Mouse (Mus musculus) spleen, embryonic (tissue): Measurements from ENCODE around the gene Spin1.

Experiments
- CTCF ChIA-PET: fragments of 350-600 bp; sonication (Branson Sonifier 250); formaldehyde crosslinking; loops from one replicate; lab custom pipeline; 2022; lab: Charles Lee

The Spin1 gene

DNA sequence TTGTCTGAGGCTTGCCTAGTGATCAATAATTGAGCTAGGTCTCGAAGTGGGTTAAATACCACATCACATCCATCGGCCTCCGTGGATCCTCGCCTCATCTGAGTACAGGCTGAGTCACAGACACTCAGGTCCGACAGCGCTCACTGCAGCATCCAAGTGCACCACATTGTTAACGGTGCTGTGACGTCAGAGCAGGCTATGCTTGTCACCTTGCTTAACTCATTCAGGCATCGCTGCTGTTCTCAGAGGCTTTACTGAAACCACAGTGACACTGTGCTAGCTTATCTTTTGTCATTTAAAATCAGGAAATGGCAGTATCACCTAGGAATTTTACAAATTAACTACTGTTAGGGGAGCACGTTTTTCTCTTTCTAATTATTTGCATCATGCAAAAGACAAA, 30.5 kb downstream of the Spin1 start:
- CTCF ChIA-PET: no interaction called here

DNA sequence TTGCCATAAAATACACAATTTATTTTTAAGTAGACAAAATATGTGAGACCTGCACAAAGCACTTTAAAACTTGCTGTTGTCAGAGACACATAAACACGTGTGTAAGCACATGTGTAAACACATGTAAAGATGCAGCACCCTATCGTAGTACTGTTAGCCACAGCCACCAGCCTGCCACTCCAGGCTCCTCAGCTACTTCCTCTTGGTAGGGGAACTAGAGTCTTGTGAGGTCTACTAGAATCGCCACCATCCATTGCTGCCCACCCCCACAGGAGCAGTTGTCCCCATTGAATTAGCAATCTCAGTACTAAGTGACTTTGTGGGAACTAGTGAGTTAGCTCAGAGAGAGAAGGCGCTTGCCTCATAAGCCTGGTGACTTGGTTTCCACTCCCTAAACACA, 35.6 kb downstream of the Spin1 start:
- CTCF ChIA-PET: no interaction called here

DNA sequence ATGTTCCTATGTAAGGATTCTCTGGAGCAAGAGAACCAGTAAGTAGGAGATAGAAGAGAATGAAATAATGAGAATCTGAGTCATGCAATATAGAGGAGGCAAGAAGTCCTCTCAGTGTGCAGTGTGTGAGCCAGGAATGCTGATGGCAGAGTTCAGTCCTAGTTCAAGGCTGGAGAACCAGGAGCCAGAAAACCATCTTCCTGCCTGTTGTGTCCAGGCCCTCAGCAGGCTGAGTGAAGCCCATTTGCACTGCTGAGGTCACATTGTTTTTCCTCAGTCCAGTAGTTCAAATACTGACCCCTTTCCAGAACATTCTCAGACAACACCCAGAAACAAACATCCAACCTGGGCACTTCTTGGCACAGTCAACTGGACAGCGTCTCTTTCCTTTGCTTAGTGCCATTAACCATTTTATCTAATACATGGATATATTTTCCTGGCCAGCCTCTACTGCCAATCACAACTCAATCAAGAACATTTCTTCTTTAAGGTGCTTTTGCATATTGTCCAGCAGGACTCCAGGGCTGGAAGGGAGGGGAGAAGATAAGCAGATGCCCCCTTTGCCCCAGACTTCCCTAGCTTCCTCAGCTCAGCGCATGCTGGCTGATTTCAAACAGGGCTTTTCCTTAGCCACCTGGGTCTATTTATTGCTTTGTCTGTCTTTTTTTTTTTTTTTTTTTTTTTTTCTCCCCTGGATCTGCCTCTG, 36.5 kb downstream of the Spin1 start:
- CTCF ChIA-PET: interaction anchor here (0.6 to 0.7 kb wide), 2 partner anchors 8 to 69 kb away, joined by 3 read pairs; no protein-coding TSS in a partner anchor

DNA sequence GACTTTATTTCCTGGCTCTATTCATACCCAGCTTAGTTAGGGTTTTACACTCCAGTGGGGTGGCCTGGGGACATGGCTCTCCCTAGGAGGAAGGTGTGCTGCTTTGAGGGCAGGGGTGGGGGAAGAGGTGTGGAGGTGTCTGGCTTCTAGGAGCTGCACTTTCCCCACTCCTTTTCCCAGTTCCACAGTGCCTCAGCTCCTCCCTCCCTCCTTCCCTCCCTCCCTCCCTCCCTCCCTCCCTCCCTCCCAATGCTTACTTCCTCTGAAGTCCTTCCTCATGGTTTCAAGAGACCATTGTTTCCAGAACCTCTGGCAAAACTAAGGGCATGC, 37.0 kb downstream of the Spin1 start:
- CTCF ChIA-PET: interaction anchor here (0.6 to 0.7 kb wide), 2 partner anchors 8 to 69 kb away, joined by 3 read pairs; no protein-coding TSS in a partner anchor

DNA sequence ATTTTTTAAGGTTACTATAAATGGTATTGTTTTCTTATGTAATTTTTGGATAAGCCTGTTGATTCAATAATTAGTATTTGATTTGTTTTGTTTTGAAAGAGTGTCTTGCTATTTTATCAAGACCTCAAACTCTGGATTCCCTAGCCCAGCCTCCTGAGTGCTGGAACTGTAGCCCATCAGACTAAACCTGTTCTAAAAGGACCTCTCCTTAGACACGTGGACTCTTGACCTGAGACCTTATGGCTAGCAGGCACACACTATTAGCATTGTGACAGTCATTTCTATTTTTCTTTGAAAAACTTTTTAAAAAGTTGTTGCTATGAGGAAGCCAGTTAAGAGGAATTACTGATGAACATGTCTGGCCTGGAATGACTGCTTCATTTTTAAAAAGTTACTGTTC, 46.4 kb downstream of the Spin1 start:
- CTCF ChIA-PET: no interaction called here

DNA sequence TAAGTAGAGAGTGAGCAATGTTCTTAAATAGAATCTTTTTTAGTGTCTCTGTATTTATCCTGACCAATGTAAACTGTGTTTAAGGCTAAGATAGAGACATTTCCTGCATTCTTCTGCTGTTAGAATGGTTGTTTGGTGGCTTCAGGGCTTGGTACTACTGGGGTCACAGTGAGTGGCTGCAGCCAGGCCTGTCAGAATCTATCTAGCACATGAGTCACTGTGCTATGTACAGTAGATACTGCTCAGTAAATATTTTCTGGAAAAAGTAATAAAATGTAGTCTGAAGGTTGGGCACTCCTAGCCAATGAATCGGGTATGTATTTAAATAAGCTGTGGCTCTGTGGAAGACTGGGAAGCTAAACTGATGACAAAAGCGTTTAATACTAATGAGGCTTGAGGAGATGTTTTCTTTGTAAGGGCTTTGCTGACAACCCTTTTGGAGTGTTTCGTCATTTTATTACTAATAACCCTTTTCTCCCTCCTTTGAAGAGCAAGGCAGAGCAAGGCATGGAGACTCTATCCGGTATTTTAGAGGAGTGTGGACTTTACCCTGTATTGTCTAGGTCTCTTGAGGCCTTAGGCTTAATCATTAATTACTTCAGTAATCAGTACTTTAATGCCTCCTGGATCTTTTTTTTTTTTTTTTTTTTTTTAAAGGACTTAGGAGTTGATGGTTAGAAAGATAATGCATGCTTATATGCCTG, 52.4 kb downstream of the Spin1 start:
- CTCF ChIA-PET: no interaction called here

DNA sequence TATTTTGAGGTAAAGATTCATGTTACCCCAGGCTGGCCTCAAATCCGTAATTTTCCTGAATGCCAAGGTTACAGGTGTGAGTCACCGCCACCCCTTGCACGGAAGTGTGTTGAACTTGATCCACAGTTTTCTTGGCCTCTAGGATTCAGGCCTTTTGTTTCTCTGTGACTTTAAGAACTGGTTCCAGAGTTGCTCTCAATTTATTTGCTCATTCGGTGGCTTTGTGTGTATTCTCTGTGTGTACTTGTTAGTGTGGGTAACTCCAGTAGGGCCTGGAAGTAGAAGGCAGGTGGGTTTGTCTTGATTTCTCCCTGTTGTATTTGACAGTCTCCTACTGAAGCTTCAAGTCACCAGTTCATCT, 53.0 kb downstream of the Spin1 start:
- CTCF ChIA-PET: no interaction called here

DNA sequence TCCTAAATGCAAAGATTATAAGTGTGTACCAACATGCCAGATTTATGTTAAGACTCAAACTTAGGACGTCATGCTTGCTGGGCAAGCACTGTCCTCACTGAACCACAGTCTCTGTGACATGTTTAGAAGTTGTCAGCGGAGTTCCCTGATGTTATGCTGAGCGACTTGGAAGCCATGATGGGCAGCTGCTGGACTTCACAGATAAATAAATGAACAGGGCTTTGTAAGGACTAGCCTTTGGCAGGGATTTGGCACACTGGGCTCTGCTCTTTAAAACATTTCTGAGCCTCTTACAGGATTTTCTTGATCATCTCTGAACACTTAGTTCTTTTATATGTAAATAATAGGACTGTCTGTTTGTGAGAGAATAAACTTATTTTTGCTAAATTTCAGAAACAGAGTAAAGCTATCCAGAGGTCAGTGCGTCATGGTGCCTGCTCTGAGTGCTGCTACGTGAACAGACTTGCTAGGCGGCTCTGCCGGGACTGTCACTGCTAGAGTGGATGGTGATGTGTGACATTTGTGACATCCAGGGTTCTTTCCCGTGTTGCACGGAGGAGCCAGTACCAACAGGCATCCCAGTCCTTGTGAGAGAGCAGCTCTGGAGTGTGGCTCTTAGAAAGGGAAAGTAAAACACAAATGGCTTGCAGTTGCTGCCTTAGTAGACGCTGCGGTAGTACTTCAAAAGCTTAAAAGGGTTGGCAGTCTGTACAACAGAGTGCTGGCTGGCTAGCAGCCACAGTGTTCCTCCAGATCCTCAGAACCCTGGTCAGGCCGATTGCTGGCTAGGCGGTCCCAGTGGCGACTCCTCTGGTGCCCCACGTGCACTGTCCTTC, 54.7 kb downstream of the Spin1 start:
- CTCF ChIA-PET: interaction anchor here (0.7 kb wide), 1 partner anchor 117 kb away, joined by 3 read pairs; no protein-coding TSS in a partner anchor

DNA sequence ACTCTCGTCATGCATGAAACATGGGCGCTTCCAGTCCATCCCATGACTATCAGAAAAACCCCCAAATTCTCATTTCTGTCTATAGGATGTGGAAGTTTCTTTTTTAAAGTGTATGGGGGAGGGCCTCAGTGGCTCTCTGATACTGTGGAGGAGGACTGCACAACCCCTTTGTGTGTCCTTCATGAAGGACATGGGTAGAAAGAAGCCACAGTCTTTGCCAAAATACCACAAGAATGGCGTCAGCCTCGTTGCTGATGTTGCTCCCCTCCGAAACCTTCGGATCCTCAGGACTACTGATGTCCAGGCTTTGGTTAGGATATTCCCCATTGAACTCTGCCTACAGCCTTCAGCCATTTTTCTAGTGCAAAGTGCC, 55.3 kb downstream of the Spin1 start:
- CTCF ChIA-PET: no interaction called here

DNA sequence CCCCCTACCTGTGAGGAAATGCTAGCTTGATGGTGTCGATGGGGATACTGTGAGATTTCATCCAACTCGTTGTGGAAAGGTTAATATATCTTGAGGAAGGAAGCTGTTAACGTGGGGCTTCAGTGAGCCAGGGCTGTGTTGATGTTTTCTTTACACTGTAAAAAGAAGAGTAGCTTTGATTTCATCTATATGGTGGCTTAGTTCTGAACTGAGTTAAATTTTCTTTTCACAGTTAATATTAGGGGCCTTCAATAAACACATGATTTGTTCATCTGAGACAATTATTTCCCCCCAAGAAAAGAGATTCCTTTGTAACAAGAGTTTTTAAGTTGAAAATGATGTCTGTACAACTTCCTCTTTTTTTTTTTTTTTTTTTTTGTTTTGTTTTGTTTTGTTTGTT, 56.6 kb downstream of the Spin1 start:
- CTCF ChIA-PET: interaction anchor here (0.7 kb wide), 1 partner anchor 17 kb away, joined by 5 read pairs; no protein-coding TSS in a partner anchor

DNA sequence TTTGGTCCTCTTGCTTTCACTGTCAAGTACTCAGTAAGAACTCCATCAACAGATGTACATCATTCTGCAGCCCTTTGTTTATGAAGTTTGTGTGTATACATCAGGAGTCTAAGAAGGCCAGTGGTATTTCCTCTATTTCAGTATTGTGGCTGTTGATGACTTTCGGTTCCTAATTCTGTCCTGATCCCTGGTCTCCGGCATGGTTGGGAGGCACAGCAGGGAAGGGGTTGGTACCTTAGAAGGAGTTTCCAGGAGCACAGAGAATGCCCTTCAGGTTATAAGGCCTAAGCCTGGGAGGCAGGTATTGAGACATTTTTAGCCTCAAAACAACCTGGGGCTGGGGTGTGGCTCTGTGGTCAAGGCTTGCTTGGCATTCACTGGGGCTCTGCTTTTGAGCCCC, 61.0 kb downstream of the Spin1 start:
- CTCF ChIA-PET: interaction anchor here (1.0 kb wide), 1 partner anchor 9 kb away, joined by 3 read pairs; the partner anchor contains the start of gene Nxnl2

DNA sequence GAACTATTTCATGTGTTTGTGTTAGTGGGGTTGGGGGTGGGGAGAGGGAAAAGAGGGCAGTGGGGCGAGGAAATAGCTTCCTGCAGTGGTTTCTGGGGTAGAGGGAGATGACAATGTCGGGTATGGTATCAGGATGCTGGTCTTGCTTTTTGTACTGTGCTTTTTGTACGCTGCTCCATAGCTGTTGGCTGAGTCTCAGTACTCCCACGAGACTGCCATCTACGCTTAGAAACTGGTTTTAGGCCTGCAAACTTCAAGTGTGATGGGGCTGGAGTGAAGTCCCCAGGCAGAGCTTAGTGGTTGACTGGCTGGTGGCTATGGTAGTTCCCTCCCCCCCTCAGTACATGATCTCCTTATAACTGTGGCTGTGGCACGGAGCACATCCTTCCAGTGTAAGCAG, 61.6 kb downstream of the Spin1 start:
- CTCF ChIA-PET: interaction anchor here (1.0 kb wide), 1 partner anchor 8 kb away, joined by 3 read pairs; the partner anchor contains the start of gene Nxnl2

DNA sequence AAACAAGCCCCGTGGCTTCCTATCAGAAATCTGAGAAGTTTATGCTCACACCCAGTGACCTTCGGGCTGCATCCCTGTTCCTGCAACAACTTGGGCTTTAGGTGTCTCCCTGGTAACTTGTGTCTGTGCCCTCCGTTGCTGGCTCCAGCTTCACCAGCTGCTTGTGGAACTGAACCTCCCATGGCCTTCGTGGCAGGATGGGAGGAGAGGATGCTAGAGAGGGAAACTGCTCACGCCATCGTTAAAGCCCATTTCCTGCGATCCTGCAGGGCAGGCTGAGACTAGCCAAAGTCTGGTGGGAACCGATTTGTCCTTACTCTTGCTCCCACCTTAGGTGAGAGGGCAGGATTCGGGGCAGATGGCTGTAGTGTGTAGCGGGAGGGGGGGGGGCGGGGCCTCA, 66.0 kb downstream of the Spin1 start:
- CTCF ChIA-PET: interaction anchor here (0.8 kb wide), 1 partner anchor 13 kb away, joined by 3 read pairs; no protein-coding TSS in a partner anchor

DNA sequence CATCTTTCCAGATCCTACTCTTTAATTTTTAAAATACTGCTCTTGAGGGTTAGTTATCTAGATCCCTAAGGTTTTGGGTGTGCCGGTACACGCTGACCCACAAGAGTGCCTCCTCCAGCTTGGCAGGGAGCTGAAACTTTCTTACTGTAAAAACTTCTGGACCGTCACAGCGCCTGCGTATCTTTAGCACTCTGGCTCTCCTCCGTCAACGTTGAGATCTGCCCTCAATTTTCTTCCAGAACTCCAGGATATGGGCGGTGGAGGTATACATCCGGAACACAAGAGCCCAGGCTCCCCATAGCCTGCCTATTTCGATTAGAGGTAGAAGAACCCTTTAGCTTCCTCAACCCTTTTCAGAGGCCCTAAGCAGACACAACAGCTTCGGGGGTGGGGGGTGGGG, 69.5 kb downstream of the Spin1 start:
- CTCF ChIA-PET: interaction anchor here (0.7 to 0.9 kb wide), 2 partner anchors 8 to 184 kb away, joined by 3 to 5 read pairs; no protein-coding TSS in a partner anchor

DNA sequence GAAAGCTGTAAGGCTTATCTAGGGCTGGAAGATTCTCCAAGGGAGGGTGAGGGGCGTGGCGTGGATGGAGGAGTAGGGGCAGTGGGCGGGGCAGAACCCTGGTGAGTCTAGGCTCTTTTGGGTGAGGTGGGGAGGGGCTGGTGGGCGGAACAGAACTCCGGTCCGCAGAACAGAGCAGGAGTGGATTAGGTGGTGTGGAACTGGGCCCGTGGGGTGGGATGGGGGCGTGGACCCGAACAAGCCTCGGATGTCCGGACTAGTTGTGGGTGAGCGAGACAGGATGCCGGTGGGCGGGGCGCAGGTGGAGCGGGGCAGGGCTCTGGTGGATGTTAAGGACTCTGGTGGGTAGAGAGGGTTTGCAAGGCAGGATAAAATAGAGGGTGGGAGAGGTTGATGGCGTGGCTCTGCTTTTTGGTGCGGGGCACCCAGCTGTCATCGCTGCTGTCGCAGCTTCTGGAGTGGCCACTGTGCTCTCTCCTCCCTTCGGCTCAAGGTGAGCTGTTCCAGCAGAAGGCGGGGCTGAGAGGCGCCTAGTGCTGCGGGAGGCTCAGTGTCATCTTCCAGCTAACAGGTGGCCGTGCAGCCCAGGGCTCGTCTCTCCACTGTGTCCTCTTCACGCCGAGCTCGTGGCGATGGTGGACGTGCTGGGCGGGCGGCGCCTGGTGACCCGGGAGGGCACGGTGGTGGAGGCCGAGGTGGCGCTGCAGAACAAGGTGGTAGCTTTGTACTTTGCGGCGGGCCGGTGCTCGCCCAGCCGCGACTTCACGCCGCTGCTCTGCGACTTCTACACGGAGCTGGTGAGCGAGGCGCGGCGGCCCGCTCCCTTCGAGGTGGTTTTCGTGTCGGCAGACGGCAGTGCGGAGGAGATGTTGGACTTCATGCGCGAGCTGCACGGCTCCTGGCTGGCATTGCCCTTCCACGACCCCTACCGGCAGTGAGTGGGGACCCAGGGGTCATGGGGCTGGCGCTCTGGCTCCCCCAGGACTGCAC, 70.3 kb downstream of the Spin1 start, which contains the start of gene Nxnl2:
Gene Nxnl2 (plus strand): TSS at position 332 of the 990 bp plus-strand sequence.
- CTCF ChIA-PET: interaction anchor here (0.7 to 1.0 kb wide), 4 partner anchors 9 to 226 kb away, joined by 3 to 5 read pairs (median 4); no protein-coding TSS in a partner anchor

DNA sequence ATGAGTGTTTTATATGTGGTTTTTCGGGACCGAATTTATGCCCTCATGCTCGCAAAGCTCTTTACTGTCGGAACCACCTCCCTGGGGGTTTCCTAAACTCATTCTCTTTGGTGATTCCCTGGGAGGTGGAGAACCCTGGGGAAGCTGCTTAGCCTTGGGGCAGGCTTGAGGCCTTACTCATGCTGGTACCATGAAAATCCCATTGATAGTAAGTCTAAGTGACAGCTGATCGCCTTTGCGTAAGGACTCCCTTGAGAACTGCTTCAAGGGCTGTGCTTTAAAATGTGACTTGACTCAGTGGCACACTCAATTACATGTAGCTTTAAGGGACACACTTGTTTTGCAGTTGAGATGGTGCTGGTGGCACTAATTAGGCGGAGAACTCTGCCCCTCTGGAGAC, 71.9 kb downstream of the Spin1 start:
- CTCF ChIA-PET: no interaction called here

DNA sequence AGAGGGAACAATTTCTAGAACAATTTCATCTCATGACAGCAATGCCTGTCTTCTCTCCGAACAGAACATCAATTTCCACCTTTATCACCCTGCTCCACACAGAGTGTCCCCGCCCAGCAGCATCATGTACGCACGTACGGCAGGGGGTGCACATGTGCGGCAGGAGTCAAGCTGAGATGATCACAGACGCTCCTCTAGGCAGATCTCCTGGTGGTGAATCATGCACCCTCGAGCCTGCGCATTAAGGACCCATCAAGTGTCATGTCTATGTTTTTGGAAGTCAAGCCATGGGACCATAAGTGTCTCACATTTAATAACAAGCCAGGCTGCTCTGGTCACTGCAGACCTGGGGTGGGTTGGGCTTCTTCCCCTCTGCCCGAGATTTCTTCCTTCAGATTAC, 78.3 kb downstream of the Spin1 start:
- CTCF ChIA-PET: no interaction called here

DNA sequence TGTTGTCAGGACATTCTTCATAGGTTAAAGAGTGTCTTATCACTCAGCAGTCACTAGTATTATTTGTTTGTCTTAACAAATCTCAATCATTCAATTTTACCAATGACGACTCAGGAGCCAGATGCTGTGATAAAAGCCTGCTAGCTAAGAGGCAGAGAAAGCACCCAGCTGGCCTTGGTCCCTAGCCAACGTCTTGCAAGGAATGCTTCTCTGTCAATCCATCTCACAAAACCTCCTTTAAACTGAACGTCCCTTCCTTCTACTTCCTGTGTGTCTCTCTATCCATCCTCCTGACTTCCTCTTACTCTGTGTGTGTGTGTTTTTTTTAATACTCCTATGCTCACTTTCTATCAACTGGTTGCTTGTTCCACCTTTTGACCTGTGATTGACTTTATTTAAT, 78.7 kb downstream of the Spin1 start:
- CTCF ChIA-PET: interaction anchor here (0.5 kb wide), 1 partner anchor 13 kb away, joined by 3 read pairs; no protein-coding TSS in a partner anchor

DNA sequence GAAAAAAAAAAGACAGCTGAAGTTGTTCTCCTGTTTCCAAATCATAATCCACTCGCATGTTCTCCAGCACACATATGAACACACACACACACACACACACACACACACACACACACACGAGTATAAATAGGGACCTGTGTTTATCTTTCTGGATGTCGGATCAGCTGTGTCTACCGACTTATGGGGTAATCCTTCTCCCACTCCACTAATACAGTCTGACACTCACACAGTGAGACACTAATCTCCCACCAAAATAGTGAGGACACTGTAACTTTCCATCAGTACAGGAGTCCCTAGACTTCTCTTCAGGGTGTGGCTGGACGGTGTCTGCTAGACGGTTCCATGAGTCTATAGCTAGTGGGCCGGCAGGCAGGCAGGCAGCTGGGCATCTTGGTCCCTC, 81.6 kb downstream of the Spin1 start:
- CTCF ChIA-PET: no interaction called here

DNA sequence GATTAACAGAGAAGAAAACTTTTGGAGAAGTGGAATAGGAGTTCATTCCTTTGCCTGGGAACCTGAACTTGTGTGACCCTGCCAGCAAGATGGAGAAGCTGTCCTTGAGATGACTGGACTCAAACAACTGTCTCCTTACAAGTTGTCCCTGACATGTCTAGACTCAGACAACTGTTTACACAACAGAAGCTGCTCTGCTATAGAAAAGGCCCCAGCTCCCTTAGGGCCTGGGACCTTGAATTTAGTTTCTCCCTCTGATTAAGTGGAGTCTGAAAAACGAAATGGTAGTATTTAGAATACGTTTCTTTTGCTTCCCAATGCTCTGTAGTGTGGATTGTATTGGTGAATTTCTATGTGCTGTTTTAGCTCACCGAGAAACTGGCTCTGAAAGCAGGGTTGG, 84.2 kb downstream of the Spin1 start:
- CTCF ChIA-PET: no interaction called here

DNA sequence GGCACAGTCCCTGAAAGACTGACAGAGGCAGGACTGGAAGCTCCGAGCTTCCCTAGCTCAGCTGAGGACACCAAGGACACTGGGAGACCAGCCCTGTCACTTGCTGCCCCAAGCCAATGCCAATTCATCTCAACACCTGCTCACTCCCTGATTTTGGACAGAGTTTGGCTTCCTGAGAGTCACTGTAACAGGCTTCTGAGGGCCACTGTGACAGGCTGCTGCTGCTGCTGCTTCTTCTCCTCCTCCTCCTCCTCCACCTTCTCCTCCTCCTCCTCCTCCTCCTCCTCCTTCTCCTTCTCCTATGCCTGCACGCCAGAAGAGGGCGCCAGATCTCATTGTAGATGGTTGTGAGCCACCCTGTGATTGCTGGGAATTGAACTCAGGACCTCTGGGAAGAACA, 89.7 kb downstream of the Spin1 start:
- CTCF ChIA-PET: no interaction called here
